Mouse (Mus musculus): ENCODE results near the gene Fam3b. TPM values are rescaled to one million over a fixed set of nuclear protein-coding genes. Genes with fewer than 3 reads are reported as not detected.
A peak's percentile ranks its signal among the peaks of the same experiment; 100 is the strongest.

The Fam3b gene
- polyA plus RNA-seq, 1 experiment from 2014 or later: not detected

GRCm38 (mm10) chr16:97447386-97447785, 67.2 kb downstream of the Fam3b start:
- H3K36me3 ChIP-seq (ENCODE audit: control insufficient read depth, insufficient read depth, low read length): no peaks in the 10 kb centered on the region
- no peaks in the 10 kb centered on the region for H3K9me3 ChIP-seq (ENCODE audit: control insufficient read depth, low read depth, low read length)
- H3K4me1 ChIP-seq (ENCODE audit: control insufficient read depth, insufficient read depth, low read length): no peaks in the 10 kb centered on the region
- H3K27ac ChIP-seq (ENCODE audit: low read length): no peak overlapping the region
- H3K4me3 ChIP-seq (ENCODE audit: low read depth, low read length): no peak overlapping the region
- no peak overlapping the region for H3K4me2 ChIP-seq (replicated peaks; ENCODE audit: low read depth, low read length)
- H3K27me3 ChIP-seq (ENCODE audit: control insufficient read depth, insufficient read depth, low read length): no peaks in the 10 kb centered on the region
- H3K9ac ChIP-seq (replicated peaks; ENCODE audit: low read depth, low read length): no peak overlapping the region
- no peak for ATAC-seq (ENCODE audit: insufficient number of reproducible peaks, insufficient read depth, low FRiP score, low read depth)

- H3K4me2 ChIP-seq (replicated peaks; ENCODE audit: low read depth, low read length): no peak overlapping the region
- no peaks in the 10 kb centered on the region for H3K4me1 ChIP-seq (ENCODE audit: control insufficient read depth, insufficient read depth, low read length)
- no peaks in the 10 kb centered on the region for H3K9me3 ChIP-seq (ENCODE audit: control insufficient read depth, low read depth, low read length)
- no peak overlapping the region for H3K4me3 ChIP-seq (ENCODE audit: low read depth, low read length)
- WGBS: 52% methylated on average over 14 of the region's 14 CpGs
- no peaks in the 10 kb centered on the region for H3K36me3 ChIP-seq (ENCODE audit: control insufficient read depth, insufficient read depth, low read length)
- no peaks in the 10 kb centered on the region for H3K27me3 ChIP-seq (ENCODE audit: control insufficient read depth, insufficient read depth, low read length)
- no peak overlapping the region for H3K27ac ChIP-seq (ENCODE audit: low read length)
- no peak overlapping the region for H3K9ac ChIP-seq (replicated peaks; ENCODE audit: low read depth, low read length)
- peak; percentile 63 for ATAC-seq (ENCODE audit: insufficient number of reproducible peaks, insufficient read depth, low FRiP score, low read depth)
Measured at GRCm38 (mm10) chr16:97443670-97444263, 70.8 kb downstream of the Fam3b start.

GRCm38 (mm10) chr16:97441967-97442366, 72.6 kb downstream of the Fam3b start:
- Histone ChIP-seq H3K9me3 (ENCODE audit: control insufficient read depth, low read depth, low read length) (no peaks in the 10 kb centered on the region), H3K4me2 (replicated peaks; ENCODE audit: low read depth, low read length) (no peak overlapping the region), H3K4me1 (ENCODE audit: control insufficient read depth, insufficient read depth, low read length) (no peaks in the 10 kb centered on the region), H3K4me3 (ENCODE audit: low read depth, low read length) (no peak overlapping the region), H3K27ac (ENCODE audit: low read length) (no peak overlapping the region), H3K9ac (replicated peaks; ENCODE audit: low read depth, low read length) (no peak overlapping the region), H3K36me3 (ENCODE audit: control insufficient read depth, insufficient read depth, low read length) (no peaks in the 10 kb centered on the region), H3K27me3 (ENCODE audit: control insufficient read depth, insufficient read depth, low read length) (no peaks in the 10 kb centered on the region)
- 71% methylated on average over 9 of the region's 9 CpGs for WGBS
- ATAC-seq (ENCODE audit: insufficient number of reproducible peaks, insufficient read depth, low FRiP score, low read depth): no peak

GRCm38 (mm10) chr16:97438191-97438590, 76.4 kb downstream of the Fam3b start:
- no peak overlapping the region for H3K9ac ChIP-seq (replicated peaks; ENCODE audit: low read depth, low read length)
- H3K4me3 ChIP-seq (ENCODE audit: low read depth, low read length): no peak overlapping the region
- H3K4me2 ChIP-seq (replicated peaks; ENCODE audit: low read depth, low read length): no peak overlapping the region
- H3K9me3 ChIP-seq (ENCODE audit: control insufficient read depth, low read depth, low read length): no peaks in the 10 kb centered on the region
- 74% methylated on average over 3 of the region's 3 CpGs for WGBS
- no peak overlapping the region for H3K27ac ChIP-seq (ENCODE audit: low read length)
- no peaks in the 10 kb centered on the region for H3K4me1 ChIP-seq (ENCODE audit: control insufficient read depth, insufficient read depth, low read length)
- no peaks in the 10 kb centered on the region for H3K36me3 ChIP-seq (ENCODE audit: control insufficient read depth, insufficient read depth, low read length)
- ATAC-seq (ENCODE audit: insufficient number of reproducible peaks, insufficient read depth, low FRiP score, low read depth): no peak
- no peaks in the 10 kb centered on the region for H3K27me3 ChIP-seq (ENCODE audit: control insufficient read depth, insufficient read depth, low read length)

GRCm38 (mm10) chr16:97437448-97438056, 77.1 kb downstream of the Fam3b start:
- WGBS: 58% methylated on average over 1 of the region's 1 CpGs
- Histone ChIP-seq H3K27me3 (ENCODE audit: control insufficient read depth, insufficient read depth, low read length) (no peaks in the 10 kb centered on the region), H3K9ac (replicated peaks; ENCODE audit: low read depth, low read length) (no peak overlapping the region), H3K27ac (ENCODE audit: low read length) (no peak overlapping the region), H3K4me1 (ENCODE audit: control insufficient read depth, insufficient read depth, low read length) (no peaks in the 10 kb centered on the region), H3K4me2 (replicated peaks; ENCODE audit: low read depth, low read length) (no peak overlapping the region), H3K9me3 (ENCODE audit: control insufficient read depth, low read depth, low read length) (no peaks in the 10 kb centered on the region), H3K36me3 (ENCODE audit: control insufficient read depth, insufficient read depth, low read length) (no peaks in the 10 kb centered on the region), H3K4me3 (ENCODE audit: low read depth, low read length) (no peak overlapping the region)
- no peak for ATAC-seq (ENCODE audit: insufficient number of reproducible peaks, insufficient read depth, low FRiP score, low read depth)

GRCm38 (mm10) chr16:97434206-97434605, 80.4 kb downstream of the Fam3b start:
- 61% methylated on average over 2 of the region's 2 CpGs for WGBS
- no peak overlapping the region for H3K27ac ChIP-seq (ENCODE audit: low read length)
- no peaks in the 10 kb centered on the region for H3K36me3 ChIP-seq (ENCODE audit: control insufficient read depth, insufficient read depth, low read length)
- H3K4me3 ChIP-seq (ENCODE audit: low read depth, low read length): no peak overlapping the region
- no peak for ATAC-seq (ENCODE audit: insufficient number of reproducible peaks, insufficient read depth, low FRiP score, low read depth)
- no peak overlapping the region for H3K4me2 ChIP-seq (replicated peaks; ENCODE audit: low read depth, low read length)
- no peaks in the 10 kb centered on the region for H3K27me3 ChIP-seq (ENCODE audit: control insufficient read depth, insufficient read depth, low read length)
- no peaks in the 10 kb centered on the region for H3K9me3 ChIP-seq (ENCODE audit: control insufficient read depth, low read depth, low read length)
- H3K4me1 ChIP-seq (ENCODE audit: control insufficient read depth, insufficient read depth, low read length): no peaks in the 10 kb centered on the region
- H3K9ac ChIP-seq (replicated peaks; ENCODE audit: low read depth, low read length): no peak overlapping the region

- no peaks in the 10 kb centered on the region for H3K9me3 ChIP-seq (ENCODE audit: control insufficient read depth, low read depth, low read length)
- H3K4me2 ChIP-seq (replicated peaks; ENCODE audit: low read depth, low read length): no peak overlapping the region
- no peaks in the 10 kb centered on the region for H3K36me3 ChIP-seq (ENCODE audit: control insufficient read depth, insufficient read depth, low read length)
- H3K27ac ChIP-seq (ENCODE audit: low read length): no peak overlapping the region
- ATAC-seq (ENCODE audit: insufficient number of reproducible peaks, insufficient read depth, low FRiP score, low read depth): no peak
- no peaks in the 10 kb centered on the region for H3K4me1 ChIP-seq (ENCODE audit: control insufficient read depth, insufficient read depth, low read length)
- 66% methylated on average over 4 of the region's 4 CpGs for WGBS
- H3K27me3 ChIP-seq (ENCODE audit: control insufficient read depth, insufficient read depth, low read length): no peaks in the 10 kb centered on the region
- H3K4me3 ChIP-seq (ENCODE audit: low read depth, low read length): no peak overlapping the region
- no peak overlapping the region for H3K9ac ChIP-seq (replicated peaks; ENCODE audit: low read depth, low read length)
Measured at GRCm38 (mm10) chr16:97431328-97431727, 83.3 kb downstream of the Fam3b start.

- H3K27ac ChIP-seq (ENCODE audit: low read length): no peak overlapping the region
- H3K36me3 ChIP-seq (ENCODE audit: control insufficient read depth, insufficient read depth, low read length): no peaks in the 10 kb centered on the region
- H3K27me3 ChIP-seq (ENCODE audit: control insufficient read depth, insufficient read depth, low read length): no peaks in the 10 kb centered on the region
- no peaks in the 10 kb centered on the region for H3K9me3 ChIP-seq (ENCODE audit: control insufficient read depth, low read depth, low read length)
- H3K4me3 ChIP-seq (ENCODE audit: low read depth, low read length): no peak overlapping the region
- 94% methylated on average over 4 of the region's 4 CpGs for WGBS
- no peaks in the 10 kb centered on the region for H3K4me1 ChIP-seq (ENCODE audit: control insufficient read depth, insufficient read depth, low read length)
- H3K4me2 ChIP-seq (replicated peaks; ENCODE audit: low read depth, low read length): no peak overlapping the region
- no peak for ATAC-seq (ENCODE audit: insufficient number of reproducible peaks, insufficient read depth, low FRiP score, low read depth)
- no peak overlapping the region for H3K9ac ChIP-seq (replicated peaks; ENCODE audit: low read depth, low read length)
Measured at GRCm38 (mm10) chr16:97430091-97430490, 84.5 kb downstream of the Fam3b start.

GRCm38 (mm10) chr16:97428026-97428425, 86.6 kb downstream of the Fam3b start:
- ATAC-seq (ENCODE audit: insufficient number of reproducible peaks, insufficient read depth, low FRiP score, low read depth): no peak
- Histone ChIP-seq H3K4me3 (ENCODE audit: low read depth, low read length) (no peak overlapping the region), H3K9ac (replicated peaks; ENCODE audit: low read depth, low read length) (no peak overlapping the region), H3K27ac (ENCODE audit: low read length) (no peak overlapping the region), H3K4me2 (replicated peaks; ENCODE audit: low read depth, low read length) (no peak overlapping the region), H3K9me3 (ENCODE audit: control insufficient read depth, low read depth, low read length) (no peaks in the 10 kb centered on the region), H3K36me3 (ENCODE audit: control insufficient read depth, insufficient read depth, low read length) (no peaks in the 10 kb centered on the region), H3K4me1 (ENCODE audit: control insufficient read depth, insufficient read depth, low read length) (no peaks in the 10 kb centered on the region), H3K27me3 (ENCODE audit: control insufficient read depth, insufficient read depth, low read length) (no peaks in the 10 kb centered on the region)
- WGBS: 75% methylated on average over 3 of the region's 3 CpGs
